In genomic region chr7:84310909-84311311, GRCm38 (mm10) we compare ENCODE assay signal across 17 mouse cellular contexts.
DNase-seq lines count a peak whose midpoint lies in the region; ATAC-seq and TF ChIP-seq lines count a peak whose summit lies in the region.
"Had no signal": no experiment of that assay in that cellular context is flagged by ENCODE, and none has a peak within 500 bp of the region (broad histone marks: within the 10 kb centered on the region; RNA-seq: fewer than 3 reads in every experiment).

No protein-coding gene starts in this region.

- no peaks in the 10 kb centered on the region for H3K27me3 ChIP-seq in cerebellum, adult 2 months (ENCODE audit: control insufficient read depth, insufficient read depth, low read length)
- no peaks in the 10 kb centered on the region for H3K27me3 ChIP-seq in hindbrain, postnatal 0 days (ENCODE audit: insufficient read depth, low read length)
- no peaks in the 10 kb centered on the region for H3K27me3 ChIP-seq in hindbrain, embryonic 11.5 days (ENCODE audit: control insufficient read depth, insufficient read depth, low read length)
- H3K27me3 ChIP-seq: liver, embryonic 15.5 days; midbrain, embryonic 12.5 days; neural tube, embryonic 12.5 days had no signal

- H3K4me2 ChIP-seq in hindbrain, postnatal 0 days (ENCODE audit: low read depth, low read length) = no peak overlapping the region
- no peak overlapping the region for H3K4me2 ChIP-seq in hindbrain, embryonic 11.5 days (replicated peaks; ENCODE audit: low read depth, low read length)
- H3K4me2 ChIP-seq: liver, embryonic 15.5 days; midbrain, embryonic 12.5 days; neural tube, embryonic 12.5 days had no signal

- peak; percentile 23 to 47 for DNase-seq in cerebellum, postnatal 14 days
- DNase-seq in cerebellum, adult 2 months = no peak
- DNase-seq in hindbrain, postnatal 0 days (ENCODE audit: low spot score) = peak; percentile 65
- DNase-seq in hindbrain, embryonic 11.5 days (ENCODE audit: low spot score) = no peak
- DNase-seq in NIH3T3 (ENCODE audit: low read depth) = peak; percentile 93
- DNase-seq in heart, postnatal 10 days = peak; percentile 42 to 46
- no peak for DNase-seq in gastrocnemius, adult 2 months
- no peak for DNase-seq in spleen, postnatal 10 days (ENCODE audit: low spot score in 2 of 2)
- DNase-seq: B cell, adult 2 months; kidney, postnatal 25 days; thymus, postnatal 36 days had no signal

- no peaks in the 10 kb centered on the region for H3K4me1 ChIP-seq in cerebellum, adult 2 months (ENCODE audit: control insufficient read depth, insufficient read depth, low read length)
- H3K4me1 ChIP-seq in hindbrain, postnatal 0 days (ENCODE audit: insufficient read depth, low read length) = no peaks in the 10 kb centered on the region
- H3K4me1 ChIP-seq in hindbrain, embryonic 11.5 days (replicated peaks; ENCODE audit: control insufficient read depth, insufficient read depth, low read length) = no peaks in the 10 kb centered on the region
- H3K4me1 ChIP-seq: liver, embryonic 15.5 days; midbrain, embryonic 12.5 days; neural tube, embryonic 12.5 days had no signal

- intact Hi-C loops in heart, postnatal 10 days (cut with DNase I) = no loop called here
- intact Hi-C loops in gastrocnemius, adult 2 months (cut with DNase I) = no loop called here

- no peak overlapping the region for H3K4me3 ChIP-seq in cerebellum, adult 2 months (replicated peaks; ENCODE audit: insufficient read depth, low read depth, low read length)
- H3K4me3 ChIP-seq in hindbrain, postnatal 0 days (ENCODE audit: low read length) = no peak overlapping the region
- H3K4me3 ChIP-seq in hindbrain, embryonic 11.5 days (ENCODE audit: low read depth, low read length) = no peak overlapping the region
- H3K4me3 ChIP-seq in gastrocnemius, adult 2 months = no peak overlapping the region
- H3K4me3 ChIP-seq: liver, embryonic 15.5 days; midbrain, embryonic 12.5 days; neural tube, embryonic 12.5 days had no signal

- no peak for TF ChIP-seq POLR2A in cerebellum, adult 2 months (IDR thresholded peaks at IDR 0.05; ENCODE audit: borderline replicate concordance, insufficient read depth, low read length)

- TF ChIP-seq CTCF in cerebellum, adult 2 months (IDR thresholded peaks at IDR 0.05; ENCODE audit: borderline replicate concordance, insufficient read depth, low read depth, low read length) = no peak
- no peak for TF ChIP-seq CTCF in hindbrain, postnatal 0 days (IDR thresholded peaks at IDR 0.05; ENCODE audit: low read depth)
- no peak for TF ChIP-seq CTCF in gastrocnemius, adult 2 months (IDR thresholded peaks at IDR 0.05)

- no peak for ATAC-seq in hindbrain, postnatal 0 days
- ATAC-seq in hindbrain, embryonic 11.5 days (ENCODE audit: low FRiP score) = no peak
- ATAC-seq: activated CD4-positive, CD25-positive, alpha-beta regulatory T cell, adult 4 months; inflammation-experienced regulatory T-cells, adult 6 months had no signal

- H3K9me3 ChIP-seq in hindbrain, postnatal 0 days (ENCODE audit: low read length) = no peaks in the 10 kb centered on the region
- H3K9me3 ChIP-seq in hindbrain, embryonic 11.5 days (ENCODE audit: control insufficient read depth, low read length) = no peaks in the 10 kb centered on the region
- H3K9me3 ChIP-seq: G1E; liver, embryonic 15.5 days; midbrain, embryonic 12.5 days; neural tube, embryonic 12.5 days had no signal

- no peak overlapping the region for H3K27ac ChIP-seq in cerebellum, adult 2 months (ENCODE audit: insufficient read depth, low read length)
- H3K27ac ChIP-seq in hindbrain, postnatal 0 days = no peak overlapping the region
- H3K27ac ChIP-seq in hindbrain, embryonic 11.5 days (ENCODE audit: low read depth, low read length) = no peak overlapping the region
- no peak overlapping the region for H3K27ac ChIP-seq in gastrocnemius, adult 2 months
- H3K27ac ChIP-seq: liver, embryonic 15.5 days; midbrain, embryonic 12.5 days; neural tube, embryonic 12.5 days had no signal

- no peaks in the 10 kb centered on the region for H3K36me3 ChIP-seq in hindbrain, postnatal 0 days (ENCODE audit: insufficient read depth, low read length)
- H3K36me3 ChIP-seq in hindbrain, embryonic 11.5 days (ENCODE audit: control insufficient read depth, insufficient read depth, low read length) = no peaks in the 10 kb centered on the region
- H3K36me3 ChIP-seq: G1E; liver, embryonic 15.5 days had no signal

- H3K9ac ChIP-seq in hindbrain, postnatal 0 days (replicated peaks; ENCODE audit: low read length) = no peak overlapping the region
- H3K9ac ChIP-seq in hindbrain, embryonic 11.5 days (ENCODE audit: low read depth, low read length) = no peak overlapping the region
- H3K9ac ChIP-seq: liver, embryonic 15.5 days; midbrain, embryonic 12.5 days; neural tube, embryonic 12.5 days had no signal

- WGBS in cerebellum, adult 2 months = 56% methylated on average over 4 of the region's 4 CpGs
- WGBS in hindbrain, postnatal 0 days = 50% methylated on average over 4 of the region's 4 CpGs
- WGBS in hindbrain, embryonic 11.5 days = 91% methylated on average over 4 of the region's 4 CpGs

Comparison
In these comparisons a context has a peak if more than half of its experiments do, and no peak if none do; other contexts are left out.
1. DNase-seq: peak in cerebellum, postnatal 14 days (2 of 2), hindbrain, postnatal 0 days (single experiment), NIH3T3 (single experiment) and heart, postnatal 10 days (2 of 2); none in cerebellum, adult 2 months (0 of 2), hindbrain, embryonic 11.5 days (single experiment), gastrocnemius, adult 2 months (single experiment) and spleen, postnatal 10 days (0 of 2).